Mouse (Mus musculus) lung, postnatal 0 days (tissue): ENCODE data around the gene Mea1. TPM values are rescaled to one million over a fixed set of nuclear protein-coding genes. Genes with fewer than 3 reads are reported as not detected.

Source experiments
- ATAC-seq: fragments of 200-750 bp; cut with Nextera tagmentation; 2 replicates; pipeline ENCODE4 v1.8.0; 2017; ENCODE audit warnings: moderate library complexity
- DNase-seq: peaks from one replicate; pipeline ENCODE4 v3.0.0-alpha.2; 2016; ENCODE audit warnings: low spot score
- H3K27ac ChIP-seq: fragments of 300-500 bp; sonication (generic); 2 replicates; pipeline ENCODE4 v1.5.1; 2014; ENCODE audit warnings: antibody characterized with exemption, mild to moderate bottlenecking, low read length, mixed read lengths
- H3K27me3 ChIP-seq: fragments of 300-500 bp; sonication (generic); replicated peaks from 2 replicates; pipeline ENCODE4 v1.6.1; 2014; ENCODE audit warnings: low read length, mixed read lengths; ENCODE audit not compliant: insufficient read depth
- H3K36me3 ChIP-seq: fragments of 300-500 bp; sonication (generic); 2 replicates; pipeline ENCODE4 v1.6.1; 2014; ENCODE audit warnings: low read length, mixed read lengths; ENCODE audit not compliant: insufficient read depth
- H3K4me1 ChIP-seq: fragments of 300-500 bp; sonication (generic); 2 replicates; pipeline ENCODE4 v1.6.1; 2014; ENCODE audit warnings: antibody characterized with exemption, low read depth, low read length, mixed read lengths; ENCODE audit not compliant: insufficient read depth
- H3K4me2 ChIP-seq: fragments of 300-500 bp; sonication (generic); replicated peaks from 2 replicates; pipeline ENCODE4 v1.6.1; 2014; ENCODE audit warnings: low read depth, mild to moderate bottlenecking, low read length, moderate library complexity, mixed read lengths
- H3K4me3 ChIP-seq: fragments of 300-500 bp; sonication (generic); 2 replicates; pipeline ENCODE4 v1.5.1; 2014; ENCODE audit warnings: low read depth, low read length
- H3K9ac ChIP-seq: fragments of 300-500 bp; sonication (generic); replicated peaks from 2 replicates; pipeline ENCODE4 v1.6.1; 2014; ENCODE audit warnings: low read depth, mild to moderate bottlenecking
- H3K9me3 ChIP-seq: fragments of 300-500 bp; sonication (generic); 2 replicates; pipeline ENCODE4 v1.6.1; 2016; ENCODE audit warnings: low read length, mixed read lengths
- CTCF ChIP-seq: IDR thresholded peaks from 2 replicates; pipeline ENCODE4 v1.5.1; 2016; ENCODE audit warnings: antibody characterized with exemption, mild to moderate bottlenecking
- EP300 ChIP-seq: IDR thresholded peaks from 2 replicates; pipeline ENCODE4 v1.6.1; 2016; ENCODE audit warnings: antibody characterized with exemption, mild to moderate bottlenecking, control low read depth
- WGBS: fragments of 180-500 bp; shearing (Covaris S2); extraction: QIAGEN DNeasy Blood & Tissue Kit; methylation state at CpG from one replicate; pipeline ENCODE4 v1.1.7; 2014; 5-methylcytosine and 5-hydroxymethylcytosine counted together
- polyA plus RNA-seq: library from polyadenylated mRNA; unstranded; fragments of >200 nt; fragmentation: Nextera tagmentation; extraction: Ambion mirVana; gene quantifications from 2 replicates; pipeline ENCODE4 v1.2.1, GENCODE M21; 2015

Gene Mea1
- polyA plus RNA-seq, 1 experiment from 2014 or later, result 114 TPM

DNA sequence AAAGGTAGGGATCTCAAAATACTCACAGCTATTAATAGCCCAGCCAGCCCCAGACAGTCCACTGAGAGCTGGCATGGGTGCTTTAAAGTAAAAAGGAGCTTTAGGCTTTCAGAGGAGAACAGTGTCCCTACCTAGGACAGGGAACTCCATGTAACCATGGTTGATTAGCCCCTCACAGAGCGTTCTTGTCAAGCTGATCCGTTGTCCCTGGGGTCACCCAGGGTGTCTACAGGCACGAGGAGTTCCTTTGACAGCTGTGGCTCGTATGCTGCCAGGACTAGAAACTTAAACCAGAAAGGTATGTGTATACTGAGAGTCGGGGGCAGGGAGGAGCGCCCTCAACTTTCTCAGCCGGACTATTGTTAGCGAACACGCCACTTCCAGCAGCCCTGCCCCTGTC, 318 bp downstream of the Mea1 start:
- ATAC-seq, result no peak
- Histone ChIP-seq H3K9me3 (no peaks in the 10 kb centered on the region), H3K4me1 (peaks cover 14% of the 10 kb centered on the region; the same call in 1 of the 2 replicates), H3K36me3 (peaks cover 20% of the 10 kb centered on the region; the same call in 1 of the 2 replicates), H3K9ac (0 out of 2 replicates have a peak overlapping the region, but pooled peaks have one; percentile 26), H3K27ac (no peak overlapping the region; the same call in 1 of the 2 replicates), H3K27me3 (no peaks in the 10 kb centered on the region), H3K4me3 (no peak overlapping the region), H3K4me2 (peak overlapping the region; percentile 81; the same call in 1 of the 2 replicates)
- DNase-seq, result no peak
- 27% methylated on average over 9 of the region's 9 CpGs for WGBS
- no peak for TF ChIP-seq CTCF
- TF ChIP-seq EP300, result no peak

DNA sequence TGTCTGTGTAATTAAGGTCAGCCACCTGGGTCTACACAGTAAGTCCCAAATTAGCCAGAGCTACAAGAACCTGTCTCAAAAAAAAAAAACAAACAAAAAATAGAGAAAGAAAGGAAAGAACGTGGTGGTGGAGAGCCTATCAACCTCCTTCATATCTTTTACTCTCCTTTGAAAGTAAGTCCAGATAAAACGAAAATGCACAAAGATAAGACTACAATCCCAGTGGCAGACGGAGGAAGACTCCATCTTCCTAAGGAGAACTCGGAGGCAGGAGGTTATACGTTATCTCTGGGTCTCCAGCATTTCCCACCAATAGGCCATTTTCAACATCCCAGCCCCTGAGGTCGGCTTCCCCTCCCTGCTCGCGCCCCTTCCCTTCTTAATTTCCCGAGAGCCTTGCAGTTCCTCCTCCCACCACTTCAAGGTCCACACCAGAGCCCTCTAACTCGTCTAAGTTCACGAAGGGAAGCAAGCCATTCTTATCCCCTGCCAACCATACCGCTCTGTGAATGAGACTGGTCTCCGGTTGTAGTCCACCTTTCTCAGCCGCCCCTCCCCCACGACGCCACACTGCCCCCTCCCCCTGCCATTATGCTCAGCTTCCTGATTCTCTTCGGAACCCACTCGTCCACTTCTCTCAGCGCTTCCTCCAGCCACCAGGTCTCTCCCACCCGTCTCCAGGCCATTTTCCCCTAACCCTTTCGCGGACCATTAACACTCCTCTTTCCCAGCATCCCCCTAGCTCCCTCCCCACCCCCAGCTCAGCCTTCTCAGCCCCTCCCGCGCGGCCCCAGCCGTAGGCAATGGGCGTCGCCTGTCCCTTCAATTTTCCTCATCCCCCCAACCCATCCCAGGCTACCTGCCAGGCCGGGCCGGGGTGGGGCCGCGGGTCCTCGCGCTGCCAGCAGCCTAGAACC, 1.5 kb downstream of the Mea1 start:
- peak overlapping the region; percentile 89 for H3K27ac ChIP-seq
- peak; percentile 55 for TF ChIP-seq CTCF
- no peak for TF ChIP-seq EP300
- H3K36me3 ChIP-seq, result peaks cover 30% of the 10 kb centered on the region; the same call in 1 of the 2 replicates
- H3K27me3 ChIP-seq, result no peaks in the 10 kb centered on the region
- H3K4me1 ChIP-seq, result peaks cover 14% of the 10 kb centered on the region; the same call in 1 of the 2 replicates
- DNase-seq (peak; percentile 71), ATAC-seq (peak; percentile 2)
- H3K9ac ChIP-seq, result peak overlapping the region; percentile 65
- no peaks in the 10 kb centered on the region for H3K9me3 ChIP-seq
- peak overlapping the region; percentile 81 for H3K4me2 ChIP-seq
- 0% methylated on average over 33 of the region's 34 CpGs for WGBS
- peak overlapping the region; percentile 90 for H3K4me3 ChIP-seq

DNA sequence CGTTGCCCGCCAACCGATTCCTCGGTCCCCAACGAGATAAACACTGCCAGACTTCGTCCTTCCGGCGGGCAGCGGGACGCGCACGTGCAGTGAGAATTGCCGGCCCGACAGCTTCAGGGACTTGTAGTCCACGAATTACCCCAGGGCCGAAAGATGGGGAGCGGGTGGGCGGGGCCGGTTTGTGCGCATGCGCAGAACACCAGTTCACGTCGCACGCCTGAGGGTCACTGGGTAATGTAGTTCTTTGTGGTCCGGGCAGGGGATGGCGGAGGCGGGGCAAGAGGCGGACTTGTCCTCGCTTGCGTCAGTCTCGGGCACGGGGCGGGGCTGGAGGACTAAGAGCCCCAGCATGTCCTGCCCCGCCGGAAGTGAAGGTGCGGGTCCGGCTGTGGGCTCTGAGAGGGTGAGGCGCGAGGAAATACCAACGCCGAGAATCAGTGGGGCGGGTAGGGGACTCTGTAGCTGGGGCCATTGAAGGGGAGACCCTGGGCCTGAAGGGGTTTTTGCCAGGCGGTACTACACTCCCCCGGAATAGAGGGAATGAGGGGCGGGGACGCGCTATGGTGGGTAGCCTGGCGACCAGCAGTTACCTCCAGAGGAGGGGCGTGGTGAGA, 2.3 kb downstream of the Mea1 start, which contains the start of gene Klhdc3:
Klhdc3 (minus strand) TSS at position 155 of the 614 bp plus-strand sequence.
- TF ChIP-seq EP300 (peak; percentile 31; the same call in 1 of the 2 replicates), CTCF (peak; percentile 36)
- Histone ChIP-seq H3K27me3 (no peaks in the 10 kb centered on the region), H3K36me3 (peaks cover 31% of the 10 kb centered on the region; the same call in 1 of the 2 replicates), H3K4me2 (peak within 1 kb of the TSS; percentile 81), H3K27ac (peak within 1 kb of the TSS; percentile 89), H3K4me3 (peak within 1 kb of the TSS; percentile 90), H3K4me1 (peaks cover 14% of the 10 kb centered on the region; the same call in 1 of the 2 replicates), H3K9me3 (no peaks in the 10 kb centered on the region), H3K9ac (peak within 1 kb of the TSS; percentile 65)
- peak; percentile 99 for DNase-seq
- 2% methylated on average over 48 of the region's 49 CpGs for WGBS
- peak; percentile 99 for ATAC-seq

DNA sequence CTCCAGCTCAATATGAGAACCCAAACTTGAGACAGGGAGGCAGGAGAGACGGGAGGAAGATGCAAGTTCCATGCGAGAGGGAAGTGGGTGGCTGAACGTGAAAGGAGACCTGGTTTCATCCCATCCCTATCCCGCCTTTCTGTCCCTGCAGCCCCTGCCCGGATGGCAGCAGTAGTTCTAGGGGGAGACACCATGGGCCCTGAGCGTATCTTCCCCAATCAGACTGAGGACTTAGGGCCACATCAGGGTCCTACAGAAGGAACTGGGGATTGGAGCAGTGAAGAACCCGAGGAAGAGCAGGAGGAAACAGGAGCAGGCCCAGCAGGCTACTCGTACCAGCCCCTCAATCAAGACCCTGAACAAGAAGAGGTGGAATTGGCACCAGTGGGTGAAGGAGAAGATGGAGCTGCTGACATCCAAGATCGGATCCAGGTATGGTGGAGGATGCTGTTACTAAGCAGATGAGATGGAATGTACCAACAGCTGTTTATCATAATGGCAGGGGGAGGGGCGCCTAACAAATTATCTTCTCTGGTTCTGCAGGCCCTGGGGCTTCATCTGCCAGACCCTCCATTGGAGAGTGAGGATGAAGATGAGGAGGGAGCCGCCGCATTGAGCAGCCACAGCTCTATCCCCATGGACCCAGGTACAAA, 3.0 kb downstream of the Mea1 start:
- ATAC-seq (no peak), DNase-seq (no peak)
- H3K9ac ChIP-seq, result peak overlapping the region; percentile 52; the same call in 1 of the 2 replicates
- H3K4me1 ChIP-seq, result peaks cover 14% of the 10 kb centered on the region; the same call in 1 of the 2 replicates
- H3K4me3 ChIP-seq, result peak overlapping the region; percentile 90
- H3K27ac ChIP-seq, result no peak overlapping the region
- no peak for TF ChIP-seq EP300
- TF ChIP-seq CTCF, result no peak
- no peaks in the 10 kb centered on the region for H3K9me3 ChIP-seq
- H3K36me3 ChIP-seq, result peaks cover 26% of the 10 kb centered on the region; the same call in 1 of the 2 replicates
- peak overlapping the region; percentile 81 for H3K4me2 ChIP-seq
- no peaks in the 10 kb centered on the region for H3K27me3 ChIP-seq
- WGBS, result 23% methylated on average over 12 of the region's 12 CpGs

DNA sequence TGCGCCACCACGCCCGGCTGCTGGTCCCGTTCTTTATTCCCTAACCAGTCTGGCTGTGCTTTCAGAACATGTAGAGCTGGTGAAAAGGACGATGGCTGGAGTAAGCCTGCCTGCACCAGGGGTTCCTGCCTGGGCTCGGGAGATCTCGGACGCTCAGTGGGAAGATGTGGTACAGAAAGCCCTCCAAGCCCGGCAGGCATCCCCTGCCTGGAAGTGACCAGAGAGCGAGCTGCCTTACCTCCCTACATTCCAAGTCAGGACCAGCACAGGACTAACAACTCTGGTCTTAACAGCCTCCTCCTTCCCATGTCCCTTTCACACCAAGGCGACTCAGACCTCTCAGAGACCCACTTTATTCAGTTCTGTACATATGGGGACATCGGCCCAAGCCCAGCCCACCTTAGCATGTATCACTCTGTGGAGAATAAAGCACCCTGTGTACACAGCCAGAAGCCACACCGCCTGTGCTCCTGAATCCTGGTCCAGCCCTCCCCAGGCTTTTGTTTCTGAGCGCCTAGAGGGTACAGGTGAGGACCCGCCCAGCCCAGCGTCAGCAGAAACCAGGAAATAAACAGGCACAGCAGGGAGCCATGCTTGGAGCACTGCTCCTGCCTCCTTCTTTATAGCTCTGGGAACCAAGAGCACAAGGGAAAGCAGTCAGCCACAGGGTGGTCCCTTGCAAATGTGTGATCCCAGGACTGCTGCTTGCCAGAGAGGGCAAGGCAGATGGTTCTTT, 4.2 kb downstream of the Mea1 start:
- no peak overlapping the region for H3K27ac ChIP-seq
- H3K4me3 ChIP-seq, result no peak overlapping the region
- H3K4me2 ChIP-seq, result no peak overlapping the region
- no peaks in the 10 kb centered on the region for H3K9me3 ChIP-seq
- H3K27me3 ChIP-seq, result no peaks in the 10 kb centered on the region
- no peak overlapping the region for H3K9ac ChIP-seq
- ATAC-seq (no peak), DNase-seq (no peak)
- peaks cover 14% of the 10 kb centered on the region; the same call in 1 of the 2 replicates for H3K4me1 ChIP-seq
- H3K36me3 ChIP-seq, result peaks cover 22% of the 10 kb centered on the region; the same call in 1 of the 2 replicates
- no peak for TF ChIP-seq EP300
- no peak for TF ChIP-seq CTCF
- WGBS, result 79% methylated on average over 16 of the region's 16 CpGs
